Mouse (Mus musculus) heart, embryonic 13.5 days (tissue): Measurements from ENCODE around the gene Timm17a. TPM values are rescaled to one million over a fixed set of nuclear protein-coding genes. Genes with fewer than 3 reads are reported as not detected.

ENCODE experiments used
- ATAC-seq: fragments of 200-750 bp; cut with Nextera tagmentation; 2 replicates; pipeline ENCODE4 v1.8.0; 2017; ENCODE audit warnings: moderate TSS enrichment; ENCODE audit not compliant: insufficient number of reproducible peaks, low FRiP score, low TSS enrichment; ENCODE audit errors: extremely low read depth
- H3K27ac ChIP-seq: fragments of 300-500 bp; sonication (generic); replicated peaks from 2 replicates; pipeline ENCODE4 v1.5.1; 2015; ENCODE audit warnings: moderate library complexity, mild to moderate bottlenecking, inconsistent platforms
- H3K27me3 ChIP-seq: fragments of 300-500 bp; sonication (generic); replicated peaks from 2 replicates; pipeline ENCODE4 v1.6.1; 2015; ENCODE audit warnings: mild to moderate bottlenecking, inconsistent platforms
- H3K36me3 ChIP-seq: fragments of 300-500 bp; sonication (generic); 2 replicates; pipeline ENCODE4 v1.6.1; 2015; ENCODE audit warnings: mild to moderate bottlenecking, inconsistent platforms
- H3K4me1 ChIP-seq: fragments of 300-500 bp; sonication (generic); 2 replicates; pipeline ENCODE4 v1.6.1; 2015; ENCODE audit warnings: inconsistent platforms
- H3K4me2 ChIP-seq: fragments of 300-500 bp; sonication (generic); 2 replicates; pipeline ENCODE4 v1.6.1; 2015; ENCODE audit warnings: inconsistent platforms, mild to moderate bottlenecking, moderate library complexity
- H3K4me3 ChIP-seq: fragments of 300-500 bp; sonication (generic); 2 replicates; pipeline ENCODE4 v1.5.1; 2015; ENCODE audit warnings: moderate library complexity, mild to moderate bottlenecking, inconsistent platforms
- H3K9ac ChIP-seq: fragments of 300-500 bp; sonication (generic); 2 replicates; pipeline ENCODE4 v1.6.1; 2015; ENCODE audit warnings: inconsistent platforms, mild to moderate bottlenecking, moderate library complexity
- H3K9me3 ChIP-seq: fragments of 300-500 bp; sonication (generic); 2 replicates; pipeline ENCODE4 v1.6.1; 2016; ENCODE audit warnings: inconsistent platforms
- WGBS: fragments of 180-500 bp; shearing (Covaris S2); methylation state at CpG from one replicate; pipeline ENCODE4 v1.1.7; 2015; ENCODE audit warnings: mixed read lengths; 5-methylcytosine and 5-hydroxymethylcytosine counted together
- polyA plus RNA-seq: library from polyadenylated mRNA; unstranded; fragments of >200 nt; fragmentation: Nextera tagmentation; extraction: Ambion mirVana; gene quantifications from 2 replicates; pipeline ENCODE4 v1.2.1, GENCODE M21; 2015

Timm17a gene
- polyA plus RNA-seq, 1 experiment from 2014 or later = 313 TPM

- 61% methylated on average over 9 of the region's 9 CpGs for WGBS
Observed at GRCm38 (mm10) chr1:135280646-135281045, 32.9 kb downstream of the Timm17a start.

GRCm38 (mm10) chr1:135271371-135271770 is 42.2 kb downstream of the Timm17a start:
- Histone ChIP-seq H3K27ac (no peak overlapping the region), H3K9me3 (no peaks in the 10 kb centered on the region), H3K36me3 (peaks cover 82% of the 10 kb centered on the region), H3K9ac (no peak overlapping the region), H3K27me3 (no peaks in the 10 kb centered on the region), H3K4me2 (no peak overlapping the region), H3K4me1 (no peaks in the 10 kb centered on the region), H3K4me3 (no peak overlapping the region)
- 82% methylated on average over 9 of the region's 9 CpGs for WGBS
- no peak for ATAC-seq

More at GRCm38 (mm10) chr1:135280646-135281045, 32.9 kb downstream of the Timm17a start:
- Histone ChIP-seq H3K9ac (no peak overlapping the region), H3K36me3 (peaks cover 38% of the 10 kb centered on the region), H3K4me3 (no peak overlapping the region), H3K4me1 (peaks cover 22% of the 10 kb centered on the region), H3K27me3 (no peaks in the 10 kb centered on the region), H3K27ac (no peak overlapping the region), H3K9me3 (no peaks in the 10 kb centered on the region), H3K4me2 (no peak overlapping the region)
- ATAC-seq = no peak

- ATAC-seq = no peak
- peaks cover 89% of the 10 kb centered on the region for H3K36me3 ChIP-seq
- H3K4me3 ChIP-seq = no peak overlapping the region
- H3K9ac ChIP-seq = no peak overlapping the region
- H3K4me1 ChIP-seq = no peaks in the 10 kb centered on the region
- no peaks in the 10 kb centered on the region for H3K9me3 ChIP-seq
- no peaks in the 10 kb centered on the region for H3K27me3 ChIP-seq
- H3K27ac ChIP-seq = no peak overlapping the region
- 75% methylated on average over 10 of the region's 10 CpGs for WGBS
- no peak overlapping the region for H3K4me2 ChIP-seq
Observed at GRCm38 (mm10) chr1:135267663-135268446, 45.7 kb downstream of the Timm17a start.

GRCm38 (mm10) chr1:135265834-135266233 is 47.7 kb downstream of the Timm17a start:
- Histone ChIP-seq H3K4me3 (no peak overlapping the region), H3K27me3 (no peaks in the 10 kb centered on the region), H3K4me1 (peaks cover 3% of the 10 kb centered on the region; the same call in 1 of the 2 replicates), H3K4me2 (no peak overlapping the region), H3K36me3 (peaks cover 84% of the 10 kb centered on the region), H3K27ac (no peak overlapping the region), H3K9ac (no peak overlapping the region), H3K9me3 (no peaks in the 10 kb centered on the region)
- no peak for ATAC-seq
- WGBS = 66% methylated on average over 5 of the region's 5 CpGs

GRCm38 (mm10) chr1:135263316-135263715 is 50.3 kb downstream of the Timm17a start:
- no peak for ATAC-seq
- H3K27ac ChIP-seq = no peak overlapping the region
- no peaks in the 10 kb centered on the region for H3K9me3 ChIP-seq
- peaks cover 67% of the 10 kb centered on the region for H3K36me3 ChIP-seq
- WGBS = 75% methylated on average over 9 of the region's 9 CpGs
- H3K4me2 ChIP-seq = no peak overlapping the region
- H3K4me1 ChIP-seq = peaks cover 24% of the 10 kb centered on the region
- no peak overlapping the region for H3K9ac ChIP-seq
- 0 out of 2 replicates have a peak, but pooled peaks cover 3% of the 10 kb centered on the region for H3K27me3 ChIP-seq
- H3K4me3 ChIP-seq = no peak overlapping the region

GRCm38 (mm10) chr1:135262329-135262728 is 51.2 kb downstream of the Timm17a start:
- no peak overlapping the region for H3K27ac ChIP-seq
- no peaks in the 10 kb centered on the region for H3K9me3 ChIP-seq
- H3K4me3 ChIP-seq = no peak overlapping the region
- peaks cover 28% of the 10 kb centered on the region for H3K4me1 ChIP-seq
- WGBS = 75% methylated on average over 3 of the region's 3 CpGs
- peaks cover 60% of the 10 kb centered on the region for H3K36me3 ChIP-seq
- ATAC-seq = no peak
- H3K9ac ChIP-seq = no peak overlapping the region
- no peak overlapping the region for H3K4me2 ChIP-seq
- H3K27me3 ChIP-seq = peaks cover 13% of the 10 kb centered on the region

- peaks cover 27% of the 10 kb centered on the region for H3K27me3 ChIP-seq
- peaks cover 28% of the 10 kb centered on the region for H3K4me1 ChIP-seq
- no peak overlapping the region for H3K4me3 ChIP-seq
- no peaks in the 10 kb centered on the region for H3K9me3 ChIP-seq
- ATAC-seq = no peak
- no peak overlapping the region for H3K4me2 ChIP-seq
- H3K9ac ChIP-seq = no peak overlapping the region
- WGBS = 67% methylated on average over 6 of the region's 6 CpGs
- peak overlapping the region; percentile 33 for H3K27ac ChIP-seq
- peaks cover 46% of the 10 kb centered on the region for H3K36me3 ChIP-seq
Observed at GRCm38 (mm10) chr1:135260931-135261330, 52.6 kb downstream of the Timm17a start.

GRCm38 (mm10) chr1:135259128-135259436 is 54.5 kb downstream of the Timm17a start:
- Histone ChIP-seq H3K4me2 (peak overlapping the region; percentile 68), H3K27me3 (peaks cover 45% of the 10 kb centered on the region), H3K9me3 (no peaks in the 10 kb centered on the region), H3K36me3 (peaks cover 28% of the 10 kb centered on the region), H3K9ac (peak overlapping the region; percentile 74), H3K27ac (peak overlapping the region; percentile 33; the same call in 1 of the 2 replicates), H3K4me3 (peak overlapping the region; percentile 37), H3K4me1 (peaks cover 28% of the 10 kb centered on the region)
- ATAC-seq = 0 out of 2 replicates have a peak, but pooled peaks have one; percentile 47
- 3% methylated on average over 10 of the region's 10 CpGs for WGBS

- Histone ChIP-seq H3K27ac (peak within 1 kb of the TSS; percentile 33; the same call in 1 of the 2 replicates), H3K27me3 (peaks cover 50% of the 10 kb centered on the region), H3K36me3 (peaks cover 23% of the 10 kb centered on the region), H3K4me3 (peak within 1 kb of the TSS; percentile 37), H3K9ac (peak within 1 kb of the TSS; percentile 74), H3K4me2 (peak within 1 kb of the TSS; percentile 68), H3K9me3 (no peaks in the 10 kb centered on the region), H3K4me1 (peaks cover 28% of the 10 kb centered on the region)
- 0 out of 2 replicates have a peak, but pooled peaks have one; percentile 9 for ATAC-seq
- 5% methylated on average over 19 of the region's 19 CpGs for WGBS
Observed at GRCm38 (mm10) chr1:135258380-135259127, 55.0 kb downstream of the Timm17a start, which contains the start of gene Elf3. TSS of gene Elf3 (minus strand) at chr1:135258568.

GRCm38 (mm10) chr1:135256299-135256698 is 57.3 kb downstream of the Timm17a start:
- H3K27ac ChIP-seq = no peak overlapping the region
- 0 out of 2 replicates have a peak, but pooled peaks cover under 1% of the 10 kb centered on the region for H3K36me3 ChIP-seq
- peaks cover 36% of the 10 kb centered on the region for H3K4me1 ChIP-seq
- H3K9ac ChIP-seq = no peak overlapping the region
- no peak for ATAC-seq
- WGBS = 71% methylated on average over 6 of the region's 6 CpGs
- H3K4me2 ChIP-seq = no peak overlapping the region
- no peaks in the 10 kb centered on the region for H3K9me3 ChIP-seq
- H3K27me3 ChIP-seq = peaks cover 58% of the 10 kb centered on the region
- no peak overlapping the region for H3K4me3 ChIP-seq

GRCm38 (mm10) chr1:135252854-135253253 is 60.7 kb downstream of the Timm17a start:
- Histone ChIP-seq H3K4me1 (peaks cover 19% of the 10 kb centered on the region), H3K27ac (no peak overlapping the region), H3K4me3 (no peak overlapping the region), H3K36me3 (no peaks in the 10 kb centered on the region), H3K9ac (no peak overlapping the region), H3K4me2 (no peak overlapping the region), H3K9me3 (no peaks in the 10 kb centered on the region), H3K27me3 (peaks cover 76% of the 10 kb centered on the region)
- no peak for ATAC-seq
- WGBS = 25% methylated on average over 4 of the region's 4 CpGs
